Mouse (Mus musculus): ENCODE data around the gene Dnmt3c.

GRCm38 (mm10) chr2:153768881-153769280 is 72.4 kb downstream of the Dnmt3c start:
- TF ChIP-seq CTCF (IDR thresholded peaks at IDR 0.05; ENCODE audit: low read depth, low read length) = no peak
- no peak for TF ChIP-seq POLR2A (IDR thresholded peaks at IDR 0.05; ENCODE audit: extremely low read depth, insufficient read depth, low read length)
